Mouse (Mus musculus) myocyte (in vitro differentiated cells): Measurements from ENCODE around the gene Gm20388.

Experiments used
- CEBPB ChIP-seq: IDR thresholded peaks from 2 replicates; pipeline ENCODE4 v1.6.1; 2011; ENCODE audit warnings: mild to moderate bottlenecking, moderate library complexity; ENCODE audit not compliant: poor library complexity, insufficient read depth, severe bottlenecking
- E2F4 ChIP-seq: IDR thresholded peaks from one replicate; pipeline ENCODE4 v1.6.1; 2011; ENCODE audit warnings: mild to moderate bottlenecking, control low read depth, moderate library complexity; ENCODE audit not compliant: insufficient read depth
- MAX ChIP-seq: IDR thresholded peaks from one replicate; pipeline ENCODE4 v1.6.1; 2011; ENCODE audit warnings: low read depth, mild to moderate bottlenecking, control low read depth
- MYOD1 ChIP-seq, 3 experiments: IDR thresholded peaks; one replicate each; pipeline ENCODE4 v1.6.1; 2011; ENCODE audit warnings: control low read depth in 2 of 3, low read depth in 2 of 3, mild to moderate bottlenecking in 2 of 3, moderate library complexity in 1 of 3; ENCODE audit not compliant: insufficient read length in 2 of 3, control insufficient read depth in 1 of 3
- MYOG ChIP-seq, 3 experiments: IDR thresholded peaks; one replicate each; pipeline ENCODE4 v1.6.1; 2011; ENCODE audit warnings: control low read depth in 2 of 3, low read depth in 2 of 3, mild to moderate bottlenecking in 2 of 3; ENCODE audit not compliant: insufficient read length in 2 of 3, control insufficient read depth in 1 of 3, insufficient read depth in 1 of 3
- POLR2A ChIP-seq: IDR thresholded peaks from one replicate; pipeline ENCODE4 v1.6.1; 2011; ENCODE audit warnings: low read depth, mild to moderate bottlenecking, control low read depth, moderate library complexity; ENCODE audit not compliant: insufficient read length
- TCF12 ChIP-seq: IDR thresholded peaks from one replicate; pipeline ENCODE4 v1.6.1; 2011; ENCODE audit warnings: mild to moderate bottlenecking, control low read depth; ENCODE audit not compliant: poor library complexity, insufficient read depth, severe bottlenecking
- USF1 ChIP-seq: IDR thresholded peaks from one replicate; pipeline ENCODE4 v1.6.1; 2011; ENCODE audit warnings: low read depth, mild to moderate bottlenecking, control low read depth, moderate library complexity

DNA sequence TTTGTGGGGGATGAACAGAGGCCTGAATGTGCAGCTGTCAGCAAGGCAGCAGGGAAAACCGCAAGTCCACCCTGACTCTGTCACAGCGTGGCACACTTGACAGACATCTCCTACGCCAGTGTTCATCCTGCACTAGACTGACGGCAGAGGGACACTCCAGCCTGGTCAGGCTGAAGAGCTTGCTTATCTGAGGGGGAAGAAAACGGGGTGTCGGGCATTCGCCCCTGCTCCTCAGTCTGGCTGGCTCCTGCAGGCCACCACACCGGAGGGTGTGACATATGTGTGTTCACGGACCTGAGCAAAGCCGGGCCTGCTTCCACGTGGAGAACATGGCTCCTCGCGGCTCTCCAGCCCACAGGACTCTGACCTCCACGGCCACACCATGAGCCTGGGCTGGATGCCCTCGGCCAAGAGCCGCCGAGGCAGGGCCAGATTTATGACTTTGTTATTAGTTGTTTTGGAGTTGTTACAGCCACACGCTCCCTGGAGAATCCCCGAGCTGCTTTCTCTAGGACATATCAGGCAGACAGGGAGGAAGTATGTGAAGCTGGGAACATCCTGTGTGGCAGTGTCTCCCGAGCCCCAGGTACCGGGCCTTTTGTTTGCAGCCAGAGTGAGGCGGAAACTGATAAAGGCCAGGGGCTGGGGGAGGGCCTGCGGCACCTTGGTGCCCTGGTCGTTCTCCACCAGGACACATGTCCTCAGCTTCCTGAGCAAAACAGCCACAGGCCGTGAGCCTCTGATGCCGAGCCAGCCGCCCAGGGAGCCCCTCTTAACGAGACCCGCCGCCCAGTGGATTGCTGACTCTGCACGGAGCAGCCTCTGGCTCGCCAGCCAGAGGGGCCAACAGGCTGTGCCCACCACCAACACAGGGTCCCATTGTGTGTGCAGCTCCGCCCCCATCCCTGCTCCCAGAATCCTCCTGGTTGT lies 1424.1 kb downstream of the Gm20388 start:
- no peak for TF ChIP-seq POLR2A
- TF ChIP-seq TCF12: no peak
- no peak for TF ChIP-seq USF1
- no peak for TF ChIP-seq MAX
- no peak for TF ChIP-seq E2F4
- TF ChIP-seq MYOG (IDR thresholded peaks at IDR 0.05; ENCODE audit: control insufficient read depth in 1 of 3, insufficient read depth in 1 of 3, insufficient read length in 2 of 3, low read depth in 2 of 3): peak in 1 of 3 experiments; percentile 15
- TF ChIP-seq CEBPB: no peak
- TF ChIP-seq MYOD1 (IDR thresholded peaks at IDR 0.05; ENCODE audit: control insufficient read depth in 1 of 3, insufficient read length in 2 of 3, low read depth in 2 of 3): peak in 1 of 3 experiments; percentile 34
